Mouse (Mus musculus) thymus, adult 2 months (tissue): ENCODE data around the gene Plekhj1.

ENCODE experiments used
- CTCF ChIP-seq: fragments of 200-500 bp; IDR thresholded peaks from 2 replicates; pipeline ENCODE4 v1.5.1; 2012; ENCODE audit warnings: mild to moderate bottlenecking, control low read depth, low read length, moderate library complexity, borderline replicate concordance; ENCODE audit not compliant: control insufficient read depth, poor library complexity, insufficient read depth; ENCODE audit errors: extremely low read depth
- POLR2A ChIP-seq: fragments of 200-500 bp; IDR thresholded peaks from 2 replicates; pipeline ENCODE4 v1.6.1; 2012; ENCODE audit warnings: mild to moderate bottlenecking, low read length, control low read depth, moderate library complexity; ENCODE audit not compliant: control insufficient read depth, poor library complexity, insufficient read depth; ENCODE audit errors: extremely low read depth

- TF ChIP-seq POLR2A (no peak), CTCF (no peak)
These were observed 46.3 kb downstream of the Plekhj1 start for GRCm38 (mm10) chr10:80752079-80752625.
